Mouse (Mus musculus) MEL (cell line): ENCODE measurements around the gene Gnpnat1.

Experiments used
- CTCF ChIP-seq, 3 experiments: IDR thresholded peaks in 2 of 3; conservative IDR thresholded peaks in 1 of 3; 2 replicates each; pipeline ENCODE4 v1.5.1; 2011 to 2012; ENCODE audit warnings: low read length in 3 of 3, low read depth in 2 of 3, mild to moderate bottlenecking in 2 of 3, improper control_type of control experiment in 1 of 3, inconsistent platforms in 1 of 3, mixed read lengths in 1 of 3, moderate library complexity in 1 of 3; ENCODE audit not compliant: control insufficient read depth in 1 of 3, insufficient read depth in 1 of 3, poor library complexity in 1 of 3, severe bottlenecking in 1 of 3
- MAX ChIP-seq: IDR thresholded peaks from 2 replicates; pipeline ENCODE4 v1.6.1; 2011; ENCODE audit warnings: low read length, improper control_type of control experiment
- POLR2A ChIP-seq, 2 experiments: IDR thresholded peaks; 2 replicates each; pipeline ENCODE4 v1.6.1; 2011 to 2012; ENCODE audit warnings: low read length in 2 of 2, mild to moderate bottlenecking in 2 of 2, control low read depth in 1 of 2, improper control_type of control experiment in 1 of 2, low read depth in 1 of 2, moderate library complexity in 1 of 2; ENCODE audit not compliant: control insufficient read depth in 1 of 2, insufficient read depth in 1 of 2, poor library complexity in 1 of 2
- POLR2AphosphoS5 ChIP-seq: IDR thresholded peaks from 2 replicates; pipeline ENCODE4 v1.6.1; 2012; ENCODE audit warnings: low read depth, borderline replicate concordance, mild to moderate bottlenecking, inconsistent platforms, low read length, moderate library complexity, mixed read lengths
- RCOR1 ChIP-seq: IDR thresholded peaks from 2 replicates; pipeline ENCODE4 v1.6.1; 2012; ENCODE audit warnings: low read depth, mild to moderate bottlenecking, inconsistent platforms, low read length, improper control_type of control experiment
- ZMIZ1 ChIP-seq: IDR thresholded peaks from 2 replicates; pipeline ENCODE4 v1.6.1; 2012; ENCODE audit warnings: low read depth, mild to moderate bottlenecking, inconsistent platforms, low read length, improper control_type of control experiment, moderate library complexity

DNA sequence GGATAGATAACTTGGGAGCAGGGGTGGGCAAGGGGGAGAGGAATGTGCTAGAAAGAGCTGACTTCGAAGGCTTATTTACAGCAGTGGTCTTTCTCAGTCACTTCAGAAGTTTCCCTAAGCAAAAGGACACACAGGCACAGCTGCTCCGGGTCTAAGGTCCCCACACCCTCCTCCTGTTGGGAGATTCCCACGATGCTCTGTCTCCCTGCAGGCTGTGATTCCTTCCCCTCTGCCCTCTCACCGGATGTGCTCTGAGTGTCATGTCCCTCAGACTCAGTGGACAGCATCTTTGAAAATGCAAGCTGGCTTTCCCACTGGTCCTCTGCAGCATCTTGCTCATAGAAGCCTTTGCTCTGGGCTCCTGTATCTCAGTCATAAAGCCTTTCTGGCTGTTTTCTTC is 47.4 kb upstream of the Gnpnat1 start:
- TF ChIP-seq ZMIZ1 (no peak), POLR2A (IDR thresholded peaks at IDR 0.05; ENCODE audit: control insufficient read depth in 1 of 2, insufficient read depth in 1 of 2, low read depth in 1 of 2, low read length in 2 of 2, poor library complexity in 1 of 2) (no peak), CTCF (IDR thresholded peaks at IDR 0.05 in 2 of 3, conservative IDR thresholded peaks at IDR 0.05 in 1 of 3; ENCODE audit: control insufficient read depth in 1 of 3, insufficient read depth in 1 of 3, low read depth in 2 of 3, low read length in 3 of 3, poor library complexity in 1 of 3, severe bottlenecking in 1 of 3) (no peak), RCOR1 (no peak), MAX (no peak), POLR2AphosphoS5 (no peak)
